Mouse (Mus musculus) lung, embryonic 14.5 days (tissue): Measurements from ENCODE around the gene Pax7. TPM values are rescaled to one million over a fixed set of nuclear protein-coding genes. Genes with fewer than 3 reads are reported as not detected.

Source experiments
- ATAC-seq: fragments of 200-750 bp; cut with Nextera tagmentation; 2 replicates; pipeline ENCODE4 v1.8.0; 2017; ENCODE audit warnings: mild to moderate bottlenecking, moderate TSS enrichment, moderate library complexity; ENCODE audit not compliant: insufficient read depth
- DNase-seq: peaks from one replicate; pipeline ENCODE4 v3.0.0-alpha.2; 2015
- H3K27ac ChIP-seq: fragments of 300-500 bp; sonication (generic); 2 replicates; pipeline ENCODE4 v1.5.1; 2014; ENCODE audit warnings: low read depth, mild to moderate bottlenecking, moderate library complexity
- H3K27me3 ChIP-seq: fragments of 300-500 bp; sonication (generic); 2 replicates; pipeline ENCODE4 v1.6.1; 2014; ENCODE audit warnings: low read length, control low read depth; ENCODE audit not compliant: insufficient read depth
- H3K36me3 ChIP-seq: fragments of 300-500 bp; sonication (generic); 2 replicates; pipeline ENCODE4 v1.6.1; 2014; ENCODE audit warnings: control low read depth; ENCODE audit not compliant: insufficient read depth
- H3K4me1 ChIP-seq: fragments of 300-500 bp; sonication (generic); 2 replicates; pipeline ENCODE4 v1.6.1; 2014; ENCODE audit warnings: antibody characterized with exemption, control low read depth; ENCODE audit not compliant: insufficient read depth
- H3K4me2 ChIP-seq: fragments of 300-500 bp; sonication (generic); 2 replicates; pipeline ENCODE4 v1.6.1; 2014; ENCODE audit warnings: mild to moderate bottlenecking
- H3K4me3 ChIP-seq: fragments of 300-500 bp; sonication (generic); 2 replicates; pipeline ENCODE4 v1.5.1; 2014; ENCODE audit warnings: low read depth, low read length
- H3K9ac ChIP-seq: fragments of 300-500 bp; sonication (generic); 2 replicates; pipeline ENCODE4 v1.6.1; 2014
- H3K9me3 ChIP-seq: fragments of 300-500 bp; sonication (generic); 2 replicates; pipeline ENCODE4 v1.6.1; 2016; ENCODE audit warnings: low read depth, low read length, control low read depth
- CTCF ChIP-seq: IDR thresholded peaks from 2 replicates; pipeline ENCODE4 v1.5.1; 2016; ENCODE audit warnings: antibody characterized with exemption, low read depth
- WGBS: fragments of 180-500 bp; shearing (Covaris S2); extraction: QIAGEN DNeasy Blood & Tissue Kit; methylation state at CpG from one replicate; pipeline ENCODE4 v1.1.7; 2014; 5-methylcytosine and 5-hydroxymethylcytosine counted together
- polyA plus RNA-seq: library from polyadenylated mRNA; unstranded; fragments of >200 nt; fragmentation: Nextera tagmentation; extraction: Ambion mirVana; gene quantifications from 2 replicates; pipeline ENCODE4 v1.2.1, GENCODE M21; 2014

Pax7 gene
- not detected in 2 replicates for polyA plus RNA-seq

- H3K9ac ChIP-seq: no peak within 1 kb of the TSS
- peak within 1 kb of the TSS; percentile 22 for H3K4me3 ChIP-seq
- ATAC-seq (no peak), DNase-seq (no peak)
- H3K9me3 ChIP-seq: no peaks in the 10 kb centered on the region
- peaks cover 100% of the 10 kb centered on the region for H3K27me3 ChIP-seq
- no peaks in the 10 kb centered on the region for H3K4me1 ChIP-seq
- 2% methylated on average over 41 of the region's 41 CpGs for WGBS
- H3K36me3 ChIP-seq: no peaks in the 10 kb centered on the region
- H3K27ac ChIP-seq: no peak within 1 kb of the TSS
- H3K4me2 ChIP-seq: peak within 1 kb of the TSS; percentile 42
- no peak for TF ChIP-seq CTCF
These were observed at the start of gene Pax7 for GRCm38 (mm10) chr4:139833036-139833634. TSS of gene Pax7 (minus strand) at chr4:139833528.

GRCm38 (mm10) chr4:139881796-139882195 is 48.5 kb upstream of the Pax7 start:
- no peak overlapping the region for H3K27ac ChIP-seq

GRCm38 (mm10) chr4:139879324-139879723 is 46.0 kb upstream of the Pax7 start:
- Histone ChIP-seq H3K4me2 (no peak overlapping the region), H3K27me3 (no peaks in the 10 kb centered on the region), H3K36me3 (no peaks in the 10 kb centered on the region), H3K27ac (no peak overlapping the region), H3K4me3 (no peak overlapping the region), H3K9ac (no peak overlapping the region), H3K9me3 (no peaks in the 10 kb centered on the region), H3K4me1 (no peaks in the 10 kb centered on the region)
- no peak for ATAC-seq
- no peak for TF ChIP-seq CTCF
- WGBS: 65% methylated on average over 7 of the region's 7 CpGs
- DNase-seq: no peak

More at GRCm38 (mm10) chr4:139881796-139882195, 48.5 kb upstream of the Pax7 start:
- no peaks in the 10 kb centered on the region for H3K4me1 ChIP-seq
- DNase-seq (no peak), ATAC-seq (no peak)
- TF ChIP-seq CTCF: no peak
- H3K9ac ChIP-seq: no peak overlapping the region
- no peaks in the 10 kb centered on the region for H3K27me3 ChIP-seq
- no peak overlapping the region for H3K4me3 ChIP-seq
- no peaks in the 10 kb centered on the region for H3K36me3 ChIP-seq
- no peak overlapping the region for H3K4me2 ChIP-seq
- H3K9me3 ChIP-seq: no peaks in the 10 kb centered on the region

- H3K27ac ChIP-seq: no peak overlapping the region
- H3K4me3 ChIP-seq: no peak overlapping the region
- WGBS: 67% methylated on average over 4 of the region's 4 CpGs
- H3K4me2 ChIP-seq: no peak overlapping the region
- no peaks in the 10 kb centered on the region for H3K27me3 ChIP-seq
- H3K9ac ChIP-seq: no peak overlapping the region
- peak; percentile 50 for TF ChIP-seq CTCF
- ATAC-seq (no peak), DNase-seq (peak; percentile 31)
- H3K4me1 ChIP-seq: no peaks in the 10 kb centered on the region
- H3K36me3 ChIP-seq: no peaks in the 10 kb centered on the region
- no peaks in the 10 kb centered on the region for H3K9me3 ChIP-seq
These were observed 45.1 kb upstream of the Pax7 start for GRCm38 (mm10) chr4:139878443-139878842.

GRCm38 (mm10) chr4:139877269-139877668 is 43.9 kb upstream of the Pax7 start:
- Histone ChIP-seq H3K27me3 (no peaks in the 10 kb centered on the region), H3K4me1 (no peaks in the 10 kb centered on the region), H3K4me2 (no peak overlapping the region), H3K4me3 (no peak overlapping the region), H3K9me3 (no peaks in the 10 kb centered on the region), H3K27ac (no peak overlapping the region), H3K9ac (no peak overlapping the region), H3K36me3 (no peaks in the 10 kb centered on the region)
- WGBS: 7% methylated on average over 4 of the region's 4 CpGs
- peak; percentile 41; the same call in 1 of the 2 replicates for ATAC-seq
- TF ChIP-seq CTCF: peak; percentile 93
- peak; percentile 81 for DNase-seq

GRCm38 (mm10) chr4:139872595-139872994 is 39.3 kb upstream of the Pax7 start:
- H3K4me1 ChIP-seq: no peaks in the 10 kb centered on the region
- no peaks in the 10 kb centered on the region for H3K36me3 ChIP-seq
- 0% methylated on average over 3 of the region's 3 CpGs for WGBS
- H3K9me3 ChIP-seq: no peaks in the 10 kb centered on the region
- DNase-seq (peak; percentile 86), ATAC-seq (no peak)
- no peak overlapping the region for H3K9ac ChIP-seq
- TF ChIP-seq CTCF: peak; percentile 97
- no peak overlapping the region for H3K27ac ChIP-seq
- no peak overlapping the region for H3K4me2 ChIP-seq
- H3K27me3 ChIP-seq: no peaks in the 10 kb centered on the region
- H3K4me3 ChIP-seq: no peak overlapping the region

- Histone ChIP-seq H3K4me2 (no peak overlapping the region), H3K9me3 (no peaks in the 10 kb centered on the region), H3K9ac (no peak overlapping the region), H3K27ac (no peak overlapping the region), H3K27me3 (no peaks in the 10 kb centered on the region), H3K36me3 (no peaks in the 10 kb centered on the region), H3K4me1 (no peaks in the 10 kb centered on the region), H3K4me3 (no peak overlapping the region)
- TF ChIP-seq CTCF: no peak
- DNase-seq (no peak), ATAC-seq (no peak)
- WGBS: 28% methylated on average over 12 of the region's 12 CpGs
These were observed 38.4 kb upstream of the Pax7 start for GRCm38 (mm10) chr4:139871699-139872098.
